Mouse (Mus musculus) heart, embryonic 14.5 days (tissue): Measurements from ENCODE around the gene Auh. TPM values are rescaled to one million over a fixed set of nuclear protein-coding genes. Genes with fewer than 3 reads are reported as not detected.
A peak's percentile ranks its signal among the peaks of the same experiment; 100 is the strongest.

Experiments
- ATAC-seq: fragments of 200-750 bp; cut with Nextera tagmentation; 2 replicates; pipeline ENCODE4 v1.8.0; 2017; ENCODE audit warnings: low read depth, moderate TSS enrichment; ENCODE audit not compliant: insufficient number of reproducible peaks, insufficient read depth, low FRiP score
- H3K27ac ChIP-seq, 2 experiments: fragments of 200-500 bp in 1 of 2; fragments of 300-500 bp in 1 of 2; sonication (generic) in 1 of 2; replicated peaks in 1 of 2; 2 replicates each; pipeline ENCODE4 v1.5.1; 2012 to 2014; ENCODE audit warnings: low read depth in 2 of 2, low read length in 2 of 2, control low read depth in 1 of 2, mild to moderate bottlenecking in 1 of 2, mixed read lengths in 1 of 2; ENCODE audit not compliant: control insufficient read depth in 1 of 2, insufficient read depth in 1 of 2
- H3K27me3 ChIP-seq: fragments of 300-500 bp; sonication (generic); 2 replicates; pipeline ENCODE4 v1.6.1; 2014; ENCODE audit warnings: mild to moderate bottlenecking, low read length, control low read depth; ENCODE audit not compliant: control insufficient read depth, insufficient read depth
- H3K36me3 ChIP-seq: fragments of 300-500 bp; sonication (generic); 2 replicates; pipeline ENCODE4 v1.6.1; 2014; ENCODE audit warnings: mild to moderate bottlenecking, control low read depth, low read length, mixed read lengths; ENCODE audit not compliant: control insufficient read depth, insufficient read depth
- H3K4me1 ChIP-seq, 2 experiments: fragments of 200-500 bp in 1 of 2; fragments of 300-500 bp in 1 of 2; sonication (generic) in 1 of 2; 2 replicates each; pipeline ENCODE4 v1.6.1; 2012 to 2014; ENCODE audit warnings: low read length in 2 of 2, control low read depth in 1 of 2, mixed read lengths in 1 of 2; ENCODE audit not compliant: control insufficient read depth in 2 of 2, insufficient read depth in 2 of 2
- H3K4me2 ChIP-seq: fragments of 300-500 bp; sonication (generic); 2 replicates; pipeline ENCODE4 v1.6.1; 2014; ENCODE audit warnings: mild to moderate bottlenecking, low read length
- H3K4me3 ChIP-seq, 2 experiments: fragments of 200-500 bp in 1 of 2; fragments of 300-500 bp in 1 of 2; sonication (generic) in 1 of 2; 2 replicates each; pipeline ENCODE4 v1.5.1; 2012 to 2014; ENCODE audit warnings: low read length in 2 of 2, mild to moderate bottlenecking in 2 of 2, control low read depth in 1 of 2, low read depth in 1 of 2, moderate library complexity in 1 of 2; ENCODE audit not compliant: control insufficient read depth in 1 of 2, insufficient read depth in 1 of 2
- H3K9ac ChIP-seq: fragments of 300-500 bp; sonication (generic); 2 replicates; pipeline ENCODE4 v1.6.1; 2014; ENCODE audit warnings: mild to moderate bottlenecking, low read length
- H3K9me3 ChIP-seq: fragments of 300-500 bp; sonication (generic); 2 replicates; pipeline ENCODE4 v1.6.1; 2016; ENCODE audit warnings: low read length, control low read depth; ENCODE audit not compliant: control insufficient read depth
- WGBS: fragments of 180-500 bp; shearing (Covaris S2); extraction: QIAGEN DNeasy Blood & Tissue Kit; methylation state at CpG from one replicate; pipeline ENCODE4 v1.1.7; 2014; 5-methylcytosine and 5-hydroxymethylcytosine counted together
- polyA plus RNA-seq: library from polyadenylated mRNA; unstranded; fragments of >200 nt; fragmentation: Nextera tagmentation; extraction: Ambion mirVana; gene quantifications from 2 replicates; pipeline ENCODE4 v1.2.1, GENCODE M21; 2014

The Auh gene
- polyA plus RNA-seq, 1 experiment from 2014 or later = 56.4 TPM

- 89% methylated on average over 16 of the region's 16 CpGs for WGBS
- H3K4me3 ChIP-seq = no peak overlapping the region
Measured at GRCm38 (mm10) chr13:52812549-52813515, 116.6 kb downstream of the Auh start.

GRCm38 (mm10) chr13:52807722-52808121 is 121.8 kb downstream of the Auh start:
- Histone ChIP-seq H3K27ac (no peak overlapping the region), H3K27me3 (no peaks in the 10 kb centered on the region), H3K4me1 (peaks cover 4 to 8% of the 10 kb centered on the region in 2 experiments), H3K9me3 (no peaks in the 10 kb centered on the region), H3K4me2 (no peak overlapping the region), H3K36me3 (no peaks in the 10 kb centered on the region), H3K9ac (no peak overlapping the region), H3K4me3 (no peak overlapping the region)
- WGBS = 85% methylated on average over 11 of the region's 11 CpGs
- ATAC-seq = no peak

More at GRCm38 (mm10) chr13:52812549-52813515, 116.6 kb downstream of the Auh start:
- no peak overlapping the region for H3K27ac ChIP-seq
- H3K4me1 ChIP-seq = peaks cover 5 to 6% of the 10 kb centered on the region in 2 experiments
- no peaks in the 10 kb centered on the region for H3K36me3 ChIP-seq
- H3K4me2 ChIP-seq = no peak overlapping the region
- no peaks in the 10 kb centered on the region for H3K27me3 ChIP-seq
- no peak overlapping the region for H3K9ac ChIP-seq
- no peak for ATAC-seq
- H3K9me3 ChIP-seq = no peaks in the 10 kb centered on the region

- H3K9ac ChIP-seq = no peak overlapping the region
- no peak for ATAC-seq
Measured at GRCm38 (mm10) chr13:52806029-52806428, 123.5 kb downstream of the Auh start.

GRCm38 (mm10) chr13:52805581-52805980 is 123.9 kb downstream of the Auh start:
- no peaks in the 10 kb centered on the region for H3K27me3 ChIP-seq
- H3K36me3 ChIP-seq = no peaks in the 10 kb centered on the region
- 76% methylated on average over 6 of the region's 6 CpGs for WGBS
- H3K4me2 ChIP-seq = no peak overlapping the region
- no peak overlapping the region for H3K9ac ChIP-seq
- no peak overlapping the region for H3K4me3 ChIP-seq
- no peak overlapping the region for H3K27ac ChIP-seq
- no peak for ATAC-seq
- H3K4me1 ChIP-seq = peaks cover 6 to 20% of the 10 kb centered on the region in 2 experiments
- H3K9me3 ChIP-seq = no peaks in the 10 kb centered on the region

More at GRCm38 (mm10) chr13:52806029-52806428, 123.5 kb downstream of the Auh start:
- no peaks in the 10 kb centered on the region for H3K9me3 ChIP-seq
- no peaks in the 10 kb centered on the region for H3K27me3 ChIP-seq
- H3K4me3 ChIP-seq = no peak overlapping the region
- peaks cover 5 to 16% of the 10 kb centered on the region in 2 experiments for H3K4me1 ChIP-seq
- WGBS = 61% methylated on average over 4 of the region's 4 CpGs
- H3K27ac ChIP-seq = no peak overlapping the region
- no peaks in the 10 kb centered on the region for H3K36me3 ChIP-seq
- no peak overlapping the region for H3K4me2 ChIP-seq

GRCm38 (mm10) chr13:52802482-52802881 is 127.0 kb downstream of the Auh start:
- WGBS = 22% methylated on average over 4 of the region's 4 CpGs
- Histone ChIP-seq H3K4me2 (no peak overlapping the region), H3K4me1 (peaks cover 6 to 22% of the 10 kb centered on the region in 2 experiments), H3K27me3 (no peaks in the 10 kb centered on the region), H3K27ac (peak overlapping the region; percentile 17 to 45; a peak in 2 of 4 replicates), H3K4me3 (no peak overlapping the region), H3K36me3 (no peaks in the 10 kb centered on the region), H3K9me3 (no peaks in the 10 kb centered on the region), H3K9ac (no peak overlapping the region)
- no peak for ATAC-seq

- no peaks in the 10 kb centered on the region for H3K27me3 ChIP-seq
- H3K9me3 ChIP-seq = no peaks in the 10 kb centered on the region
- H3K27ac ChIP-seq = no peak overlapping the region
- H3K4me3 ChIP-seq = no peak overlapping the region
- no peak overlapping the region for H3K4me2 ChIP-seq
- no peak overlapping the region for H3K9ac ChIP-seq
- no peaks in the 10 kb centered on the region for H3K36me3 ChIP-seq
- WGBS = 44% methylated on average over 4 of the region's 4 CpGs
- ATAC-seq = no peak
- H3K4me1 ChIP-seq = peaks cover 6 to 22% of the 10 kb centered on the region in 2 experiments
Measured at GRCm38 (mm10) chr13:52800687-52801341, 128.7 kb downstream of the Auh start.

GRCm38 (mm10) chr13:52800091-52800490 is 129.4 kb downstream of the Auh start:
- peaks cover 6 to 22% of the 10 kb centered on the region in 2 experiments for H3K4me1 ChIP-seq
- WGBS = 59% methylated on average over 2 of the region's 2 CpGs
- no peak overlapping the region for H3K4me3 ChIP-seq
- H3K9me3 ChIP-seq = no peaks in the 10 kb centered on the region
- no peak overlapping the region for H3K4me2 ChIP-seq
- no peaks in the 10 kb centered on the region for H3K36me3 ChIP-seq
- no peak overlapping the region for H3K9ac ChIP-seq
- ATAC-seq = no peak
- H3K27ac ChIP-seq = no peak overlapping the region
- H3K27me3 ChIP-seq = no peaks in the 10 kb centered on the region
